Mouse (Mus musculus) lung, postnatal 0 days (tissue): ENCODE data around the gene Snx9.

Source experiments
- CTCF ChIP-seq: IDR thresholded peaks from 2 replicates; pipeline ENCODE4 v1.5.1; 2016; ENCODE audit warnings: antibody characterized with exemption, mild to moderate bottlenecking
- EP300 ChIP-seq: IDR thresholded peaks from 2 replicates; pipeline ENCODE4 v1.6.1; 2016; ENCODE audit warnings: antibody characterized with exemption, mild to moderate bottlenecking, control low read depth

GRCm38 (mm10) chr17:5958229-5958628, 117.1 kb downstream of the Snx9 start:
- TF ChIP-seq CTCF (no peak), EP300 (no peak)
